Mouse (Mus musculus): ENCODE measurements around the gene Fcrls. TPM values are rescaled to one million over a fixed set of nuclear protein-coding genes. Genes with fewer than 3 reads are reported as not detected.

Fcrls gene
- 5.1 and 5.9 TPM in 2 replicates for polyA plus RNA-seq (2015; fragmentation: Nextera tagmentation; extraction: Ambion mirVana)

DNA sequence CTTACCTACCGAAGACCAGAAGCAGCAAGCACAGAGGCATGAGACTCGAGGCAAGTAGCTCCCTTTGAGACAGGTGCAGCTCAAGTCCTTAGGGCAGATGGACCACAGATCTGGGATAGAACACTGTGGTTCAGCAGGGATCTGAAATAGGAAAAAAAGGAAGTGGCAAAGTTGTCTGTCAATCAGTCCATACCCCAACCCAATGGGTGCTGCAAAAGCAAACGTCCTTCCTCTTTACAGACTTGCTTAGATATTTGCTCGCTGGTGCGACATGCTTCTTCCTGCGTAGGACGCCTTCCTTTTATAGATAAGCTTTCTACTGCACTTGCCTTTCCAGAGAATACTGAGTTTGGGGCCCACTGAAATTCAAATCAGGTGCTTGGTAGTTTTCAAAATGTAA, at the start of gene Fcrls:
Gene Fcrls, minus strand, starts transcription at position 303 of the 400 bp plus-strand sequence.
- H3K4me1 ChIP-seq: no peaks in the 10 kb centered on the region
- no peak within 1 kb of the TSS for H3K9ac ChIP-seq
- H3K9me3 ChIP-seq (replicated peaks): no peaks in the 10 kb centered on the region
- no peak within 1 kb of the TSS for H3K4me2 ChIP-seq
- no peak for ATAC-seq
- 95% methylated on average over 7 of the region's 7 CpGs for WGBS
- H3K4me3 ChIP-seq: no peak within 1 kb of the TSS
- no peaks in the 10 kb centered on the region for H3K36me3 ChIP-seq (ENCODE audit: poor library complexity, severe bottlenecking)
- no peak within 1 kb of the TSS for H3K27ac ChIP-seq
- no peaks in the 10 kb centered on the region for H3K27me3 ChIP-seq

DNA sequence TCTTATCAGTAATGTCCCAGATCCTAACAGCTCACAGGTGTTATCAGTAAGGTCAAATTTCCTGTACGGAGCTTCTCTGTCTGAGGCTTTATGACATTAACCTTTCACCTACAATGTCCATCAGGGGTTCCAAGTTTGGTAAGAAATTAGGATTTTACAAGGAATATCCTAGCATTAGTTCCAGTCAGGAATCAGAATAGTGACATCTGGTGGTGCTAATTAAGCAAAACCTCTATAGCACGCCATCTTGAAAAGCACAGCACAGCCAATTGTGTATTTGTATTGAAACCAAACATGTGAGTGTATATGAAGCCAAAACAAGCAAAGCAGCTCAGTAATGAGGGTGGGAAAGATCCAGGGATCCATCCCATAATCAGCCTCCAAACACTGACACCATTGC, 46.4 kb upstream of the Fcrls start:
- 84% methylated on average over 2 of the region's 2 CpGs for WGBS
- Histone ChIP-seq H3K36me3 (ENCODE audit: poor library complexity, severe bottlenecking) (no peaks in the 10 kb centered on the region), H3K4me1 (no peaks in the 10 kb centered on the region), H3K27me3 (no peaks in the 10 kb centered on the region), H3K4me3 (no peak overlapping the region), H3K4me2 (no peak overlapping the region), H3K27ac (no peak overlapping the region), H3K9me3 (replicated peaks) (no peaks in the 10 kb centered on the region), H3K9ac (no peak overlapping the region)
- ATAC-seq: no peak

DNA sequence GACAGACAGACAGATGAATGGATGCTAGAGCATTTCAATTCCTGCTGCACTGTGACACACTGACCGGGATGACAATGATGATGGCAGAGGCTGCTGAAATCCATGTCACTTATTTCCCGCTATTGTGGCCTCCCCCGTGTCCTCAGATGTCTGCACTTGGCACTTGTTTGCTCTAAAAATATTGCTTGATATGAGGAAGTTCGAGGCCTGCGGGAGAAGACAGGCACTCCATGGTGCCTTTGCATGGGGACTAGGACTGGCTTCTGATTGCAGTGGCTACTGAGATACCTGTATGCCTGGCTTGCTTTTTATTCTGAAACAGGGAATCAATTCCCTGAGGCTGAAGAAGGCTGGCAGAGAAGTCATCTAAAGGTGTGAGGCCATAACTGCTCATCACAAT, 36.4 kb upstream of the Fcrls start:
- Histone ChIP-seq H3K36me3 (ENCODE audit: poor library complexity, severe bottlenecking) (no peaks in the 10 kb centered on the region), H3K4me3 (no peak overlapping the region), H3K4me1 (no peaks in the 10 kb centered on the region), H3K27me3 (no peaks in the 10 kb centered on the region), H3K4me2 (no peak overlapping the region), H3K9ac (no peak overlapping the region), H3K9me3 (replicated peaks) (no peaks in the 10 kb centered on the region), H3K27ac (no peak overlapping the region)
- WGBS: 85% methylated on average over 5 of the region's 5 CpGs
- ATAC-seq: no peak

DNA sequence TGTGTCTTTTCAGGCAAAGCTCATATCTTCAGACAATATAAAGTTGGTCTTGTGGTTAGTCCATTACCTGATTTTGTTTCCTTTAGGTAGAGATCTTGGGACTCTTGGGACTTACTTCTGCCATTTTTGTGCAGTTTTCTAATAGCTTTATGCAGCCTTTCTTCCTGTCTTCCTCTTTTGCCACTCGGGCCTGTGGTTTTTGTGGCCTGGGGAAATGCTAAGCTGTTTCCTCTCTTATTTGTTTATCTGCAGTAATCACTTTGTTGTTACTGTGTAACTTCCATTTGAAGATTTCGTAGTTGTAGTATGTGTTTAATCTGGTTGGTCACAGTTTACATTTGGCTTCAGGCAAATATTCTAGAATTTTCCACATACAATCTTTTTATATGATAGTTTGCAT, 10.8 kb upstream of the Fcrls start:
- no peak for ATAC-seq

DNA sequence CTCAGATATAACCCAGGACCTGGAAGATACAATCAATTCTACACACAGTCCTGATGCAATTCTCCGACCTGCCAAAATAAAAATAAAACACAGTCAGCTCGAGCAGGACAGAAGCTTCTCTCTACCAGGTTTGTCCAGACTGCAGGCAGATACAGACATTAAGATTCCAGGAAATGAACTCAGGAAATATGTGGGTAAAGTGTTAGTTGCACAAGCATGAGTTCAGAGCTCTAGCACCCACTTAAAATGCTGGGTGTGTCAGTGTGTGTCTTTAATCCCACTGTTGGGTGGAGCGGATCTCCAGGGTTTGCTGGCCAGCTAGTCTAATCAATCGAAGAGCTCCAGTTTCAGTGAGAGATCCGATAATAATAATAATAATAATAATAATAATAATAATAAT, 3.0 kb upstream of the Fcrls start:
- H3K4me2 ChIP-seq: no peak overlapping the region
- H3K27ac ChIP-seq: no peak overlapping the region
- no peaks in the 10 kb centered on the region for H3K4me1 ChIP-seq
- no peak overlapping the region for H3K4me3 ChIP-seq
- no peak for ATAC-seq
- H3K9ac ChIP-seq: no peak overlapping the region
- H3K9me3 ChIP-seq (replicated peaks): no peaks in the 10 kb centered on the region
- H3K27me3 ChIP-seq: no peaks in the 10 kb centered on the region
- H3K36me3 ChIP-seq (ENCODE audit: poor library complexity, severe bottlenecking): no peaks in the 10 kb centered on the region
- 84% methylated on average over 5 of the region's 5 CpGs for WGBS

More for the DNA sequence above, 10.8 kb upstream of the Fcrls start:
- no peaks in the 10 kb centered on the region for H3K36me3 ChIP-seq (ENCODE audit: poor library complexity, severe bottlenecking)
- no peak overlapping the region for H3K27ac ChIP-seq
- no peaks in the 10 kb centered on the region for H3K27me3 ChIP-seq
- 81% methylated on average over 2 of the region's 2 CpGs for WGBS
- no peak overlapping the region for H3K9ac ChIP-seq
- H3K4me3 ChIP-seq: no peak overlapping the region
- H3K9me3 ChIP-seq (replicated peaks): no peaks in the 10 kb centered on the region
- H3K4me2 ChIP-seq: no peak overlapping the region
- H3K4me1 ChIP-seq: no peaks in the 10 kb centered on the region

DNA sequence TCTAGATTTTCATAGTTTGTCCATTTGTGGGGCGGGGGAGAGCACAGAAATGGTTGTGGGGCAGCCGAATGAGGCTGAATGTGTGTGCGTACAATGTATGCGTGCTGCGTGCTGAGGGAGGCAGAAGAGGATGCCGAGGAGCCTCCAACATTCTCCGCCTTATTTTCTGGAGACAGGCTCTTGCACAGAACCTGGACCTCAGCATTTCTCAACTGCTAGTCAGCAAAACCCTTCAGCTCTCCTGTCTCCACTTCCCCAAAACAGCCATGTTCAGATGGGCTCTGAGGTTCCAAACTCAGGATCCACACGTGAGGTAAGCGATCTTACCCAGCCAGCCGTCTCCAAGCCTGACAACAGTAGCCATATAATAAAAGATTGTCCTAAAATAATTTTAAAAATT, 8.3 kb downstream of the Fcrls start:
- no peak overlapping the region for H3K4me3 ChIP-seq
- 90% methylated on average over 10 of the region's 10 CpGs for WGBS
- H3K9me3 ChIP-seq (replicated peaks): no peaks in the 10 kb centered on the region
- no peaks in the 10 kb centered on the region for H3K4me1 ChIP-seq
- H3K36me3 ChIP-seq (ENCODE audit: poor library complexity, severe bottlenecking): no peaks in the 10 kb centered on the region
- no peak for ATAC-seq
- H3K9ac ChIP-seq: no peak overlapping the region
- no peak overlapping the region for H3K27ac ChIP-seq
- H3K27me3 ChIP-seq: no peaks in the 10 kb centered on the region
- H3K4me2 ChIP-seq: no peak overlapping the region

DNA sequence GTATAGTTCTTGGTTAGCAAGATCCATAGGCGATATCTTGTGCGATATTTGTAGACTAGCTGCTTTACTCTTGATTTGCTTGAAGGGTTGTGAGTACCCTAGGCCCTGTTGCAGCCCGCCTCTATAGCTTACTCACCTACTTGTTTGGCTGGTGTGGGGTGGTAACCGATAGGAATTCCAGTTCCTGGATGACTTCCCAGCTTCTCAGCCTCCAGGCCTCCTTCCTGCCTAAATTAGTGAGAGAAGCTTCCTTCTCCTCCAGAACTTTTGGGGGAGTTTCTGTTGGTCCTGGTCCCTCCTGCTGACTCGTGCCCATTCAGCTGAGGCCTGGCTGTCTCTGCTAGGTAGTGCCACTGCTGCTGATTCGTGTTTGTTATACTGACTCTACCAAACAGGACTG, 14.0 kb downstream of the Fcrls start:
- no peaks in the 10 kb centered on the region for H3K27me3 ChIP-seq
- H3K4me3 ChIP-seq: no peak overlapping the region
- H3K9ac ChIP-seq: no peak overlapping the region
- 92% methylated on average over 6 of the region's 6 CpGs for WGBS
- no peak for ATAC-seq
- no peaks in the 10 kb centered on the region for H3K36me3 ChIP-seq (ENCODE audit: poor library complexity, severe bottlenecking)
- H3K4me1 ChIP-seq: no peaks in the 10 kb centered on the region
- no peaks in the 10 kb centered on the region for H3K9me3 ChIP-seq (replicated peaks)
- H3K27ac ChIP-seq: no peak overlapping the region
- no peak overlapping the region for H3K4me2 ChIP-seq

DNA sequence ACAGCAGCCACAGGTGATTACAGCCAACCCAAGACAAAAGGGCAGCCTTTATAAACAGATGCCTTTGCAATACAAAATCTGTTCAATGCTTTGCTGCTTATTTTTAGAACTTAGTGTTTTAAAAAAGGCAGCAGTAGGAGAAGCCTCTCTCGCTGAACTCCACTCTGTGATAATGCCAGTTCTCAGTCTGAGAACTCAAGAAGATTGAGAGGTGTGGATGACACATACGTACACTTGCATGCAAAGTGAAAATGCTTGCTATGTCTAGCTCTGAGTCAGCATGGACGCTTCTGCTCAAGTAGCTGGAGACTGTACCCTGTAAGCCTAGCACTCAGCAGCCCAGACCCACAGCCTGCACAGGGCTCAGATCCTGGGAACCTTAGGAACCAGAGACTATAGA, 16.2 kb downstream of the Fcrls start:
- no peaks in the 10 kb centered on the region for H3K36me3 ChIP-seq (ENCODE audit: poor library complexity, severe bottlenecking)
- no peak overlapping the region for H3K4me3 ChIP-seq
- no peaks in the 10 kb centered on the region for H3K4me1 ChIP-seq
- H3K27ac ChIP-seq: no peak overlapping the region
- no peaks in the 10 kb centered on the region for H3K27me3 ChIP-seq
- 73% methylated on average over 3 of the region's 3 CpGs for WGBS
- H3K9me3 ChIP-seq (replicated peaks): no peaks in the 10 kb centered on the region
- H3K4me2 ChIP-seq: no peak overlapping the region
- no peak overlapping the region for H3K9ac ChIP-seq
- no peak for ATAC-seq

DNA sequence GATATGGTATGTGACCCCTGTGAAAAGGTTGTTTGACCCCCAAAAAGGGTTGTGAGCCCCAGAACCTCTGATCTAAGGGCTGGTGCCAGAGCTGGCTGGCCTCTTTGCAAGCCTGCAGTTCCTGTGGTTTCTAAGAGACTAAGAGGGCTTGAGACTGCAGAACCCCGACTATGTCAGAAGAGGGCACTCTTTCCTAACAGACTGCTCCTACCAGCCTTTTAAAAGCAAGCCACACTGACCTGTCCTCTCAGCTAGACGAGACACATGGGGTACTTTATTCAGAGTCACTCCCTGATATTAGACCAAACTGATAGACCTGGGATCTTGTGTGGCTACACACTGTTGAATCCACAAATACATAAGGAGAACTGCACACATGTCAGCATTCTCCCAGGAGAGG, 19.9 kb downstream of the Fcrls start:
- 2% methylated on average over 2 of the region's 2 CpGs for WGBS
- no peak overlapping the region for H3K4me3 ChIP-seq
- H3K4me2 ChIP-seq: no peak overlapping the region
- H3K36me3 ChIP-seq (ENCODE audit: poor library complexity, severe bottlenecking): no peaks in the 10 kb centered on the region
- H3K27me3 ChIP-seq: no peaks in the 10 kb centered on the region
- no peak overlapping the region for H3K9ac ChIP-seq
- H3K9me3 ChIP-seq (replicated peaks): no peaks in the 10 kb centered on the region
- no peaks in the 10 kb centered on the region for H3K4me1 ChIP-seq
- ATAC-seq: no peak
- no peak overlapping the region for H3K27ac ChIP-seq

DNA sequence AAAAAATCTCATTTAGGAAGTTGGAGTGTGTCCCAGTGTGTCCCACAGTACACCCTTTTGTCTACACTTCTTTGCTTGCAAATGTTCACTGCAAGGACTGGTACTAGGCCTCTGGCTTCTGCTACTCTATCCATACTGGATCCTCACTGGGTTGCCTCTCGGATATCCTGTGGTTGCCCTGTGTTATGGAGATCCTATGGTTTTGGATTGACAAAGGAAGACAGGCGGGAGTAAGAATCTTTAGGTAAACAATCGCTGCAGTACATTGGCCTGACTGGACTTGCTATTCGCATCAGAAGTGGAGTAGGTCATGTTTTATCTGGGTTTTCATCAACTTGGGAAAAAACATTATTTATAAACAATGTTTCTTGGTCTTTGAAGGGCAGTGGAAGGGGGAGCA, 22.6 kb downstream of the Fcrls start:
- H3K36me3 ChIP-seq (ENCODE audit: poor library complexity, severe bottlenecking): no peaks in the 10 kb centered on the region
- no peak for ATAC-seq
- no peak overlapping the region for H3K27ac ChIP-seq
- no peak overlapping the region for H3K4me3 ChIP-seq
- WGBS: 76% methylated on average over 4 of the region's 4 CpGs
- no peak overlapping the region for H3K9ac ChIP-seq
- H3K4me2 ChIP-seq: no peak overlapping the region
- H3K9me3 ChIP-seq (replicated peaks): no peaks in the 10 kb centered on the region
- H3K4me1 ChIP-seq: no peaks in the 10 kb centered on the region
- H3K27me3 ChIP-seq: no peaks in the 10 kb centered on the region

DNA sequence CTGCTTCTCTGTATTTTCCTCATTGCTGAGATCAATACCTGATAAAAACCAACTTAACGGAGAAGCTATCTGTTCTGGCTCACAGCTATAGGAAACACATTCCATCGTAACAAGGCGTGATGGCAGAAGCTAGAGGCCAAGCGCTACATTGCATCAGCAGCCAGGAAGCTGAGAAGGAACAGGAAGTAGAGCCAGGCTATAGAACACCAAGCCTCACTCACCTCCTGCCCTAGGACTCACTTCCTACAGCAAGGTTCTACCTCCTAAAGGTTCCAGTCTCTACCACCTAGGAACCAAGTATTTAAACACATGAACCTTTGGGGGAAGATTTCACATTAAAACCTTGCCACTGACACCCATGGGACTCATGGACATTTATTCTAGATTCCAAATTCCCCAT, 39.9 kb downstream of the Fcrls start:
- no peak overlapping the region for H3K9ac ChIP-seq

DNA sequence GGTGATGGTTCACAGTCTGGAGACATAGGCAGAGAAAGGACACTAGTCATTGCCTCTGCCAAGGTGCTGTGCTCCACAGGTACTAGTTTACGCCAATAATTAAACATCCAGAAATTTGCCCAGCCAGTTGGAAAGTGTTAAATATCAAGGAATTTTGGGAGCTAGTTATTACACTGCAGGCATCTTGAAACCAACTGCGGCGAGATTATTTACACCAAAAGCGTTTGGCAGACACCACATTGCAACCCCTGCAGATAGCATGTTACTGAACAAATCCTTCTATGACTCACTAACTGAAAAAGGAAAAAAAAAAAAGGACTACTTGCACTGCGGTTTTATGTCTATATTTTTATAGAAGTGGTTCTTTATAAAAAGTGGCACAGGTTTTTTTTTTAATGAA, 41.2 kb downstream of the Fcrls start:
- no peaks in the 10 kb centered on the region for H3K27me3 ChIP-seq
- WGBS: 87% methylated on average over 5 of the region's 5 CpGs
- no peak for ATAC-seq

More for the DNA sequence above, 39.9 kb downstream of the Fcrls start:
- no peak overlapping the region for H3K4me3 ChIP-seq
- no peak for ATAC-seq
- no peak overlapping the region for H3K27ac ChIP-seq
- 92% methylated on average over 4 of the region's 4 CpGs for WGBS
- no peaks in the 10 kb centered on the region for H3K36me3 ChIP-seq (ENCODE audit: poor library complexity, severe bottlenecking)
- H3K4me2 ChIP-seq: no peak overlapping the region
- no peaks in the 10 kb centered on the region for H3K27me3 ChIP-seq
- no peaks in the 10 kb centered on the region for H3K4me1 ChIP-seq
- H3K9me3 ChIP-seq (replicated peaks): no peaks in the 10 kb centered on the region

DNA sequence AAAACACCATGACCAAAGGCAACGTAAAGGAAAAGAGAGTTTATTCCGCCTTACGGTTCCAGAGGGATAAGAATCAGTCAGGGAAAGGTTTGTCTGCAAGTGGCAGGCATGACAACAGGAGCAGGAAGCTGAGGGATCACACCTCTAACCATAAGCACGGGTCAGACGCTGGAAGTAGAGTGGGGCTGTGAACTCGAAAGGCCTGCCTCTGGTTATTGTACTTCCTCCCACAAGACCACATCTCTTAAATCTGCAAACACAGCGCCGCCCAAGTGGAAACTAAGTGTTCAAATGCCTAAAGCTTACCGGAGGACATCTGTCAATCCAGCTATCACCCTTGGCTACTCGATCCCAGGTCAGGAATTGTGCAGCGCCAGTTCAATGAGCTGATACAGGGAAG, 48.4 kb downstream of the Fcrls start:
- H3K4me2 ChIP-seq: no peak overlapping the region
- no peaks in the 10 kb centered on the region for H3K36me3 ChIP-seq (ENCODE audit: poor library complexity, severe bottlenecking)
- 84% methylated on average over 11 of the region's 11 CpGs for WGBS
- no peak overlapping the region for H3K27ac ChIP-seq
- no peak for ATAC-seq
- H3K4me3 ChIP-seq: no peak overlapping the region
- H3K27me3 ChIP-seq: no peaks in the 10 kb centered on the region
- no peaks in the 10 kb centered on the region for H3K9me3 ChIP-seq (replicated peaks)
- no peak overlapping the region for H3K9ac ChIP-seq
- H3K4me1 ChIP-seq: no peaks in the 10 kb centered on the region

More for the DNA sequence above, 41.2 kb downstream of the Fcrls start:
- no peak overlapping the region for H3K4me2 ChIP-seq
- H3K4me1 ChIP-seq: no peaks in the 10 kb centered on the region
- H3K9me3 ChIP-seq (replicated peaks): no peaks in the 10 kb centered on the region
- no peak overlapping the region for H3K4me3 ChIP-seq
- no peaks in the 10 kb centered on the region for H3K36me3 ChIP-seq (ENCODE audit: poor library complexity, severe bottlenecking)
- no peak overlapping the region for H3K27ac ChIP-seq
- H3K9ac ChIP-seq: no peak overlapping the region

Measured in forebrain, embryonic 13.5 days (tissue).